Mouse (Mus musculus): ENCODE results near the gene Hist1h3h. TPM values are rescaled to one million over a fixed set of nuclear protein-coding genes. Genes with fewer than 3 reads are reported as not detected.
"Not testable (repeated sequence)": the region's sequence is repeated elsewhere in the genome, so short reads cannot be mapped to it uniquely, and the experiment has no call there.

The Hist1h3h gene
- total RNA-seq, 2 experiments from 2014 or later = 508 to 651 TPM

DNA sequence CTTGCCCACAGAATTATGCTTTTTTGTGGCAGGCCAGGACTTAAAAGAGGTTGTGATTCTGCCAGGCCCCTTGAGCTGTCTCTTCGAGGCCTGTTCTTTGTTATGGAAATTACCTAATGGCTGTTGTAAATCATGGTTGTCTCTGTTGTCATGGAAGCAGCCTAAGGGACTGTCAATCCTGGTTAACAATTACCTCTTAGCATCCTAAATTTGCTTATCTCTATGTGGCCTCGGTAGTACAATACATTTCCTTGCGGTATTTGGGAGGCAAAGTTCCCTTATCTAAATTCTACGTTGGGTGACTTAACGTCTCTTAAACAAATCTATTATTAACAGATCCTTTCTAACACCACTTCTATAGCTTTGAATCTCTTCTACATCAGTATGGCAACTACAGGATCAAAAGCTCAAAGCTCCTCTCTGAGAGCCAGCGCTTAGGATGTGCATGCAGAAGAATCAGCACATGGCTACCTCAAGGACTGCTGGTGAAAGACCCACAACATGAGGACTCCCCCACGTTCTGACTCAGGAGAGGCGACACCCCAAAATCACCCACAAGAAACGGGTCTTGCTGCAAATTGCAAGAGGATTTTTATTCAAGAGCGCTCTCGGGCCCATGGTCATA lies 10.6 kb downstream of the Hist1h3h start:
- no peak for DNase-seq (ENCODE audit: low spot score in 2 of 2)

DNA sequence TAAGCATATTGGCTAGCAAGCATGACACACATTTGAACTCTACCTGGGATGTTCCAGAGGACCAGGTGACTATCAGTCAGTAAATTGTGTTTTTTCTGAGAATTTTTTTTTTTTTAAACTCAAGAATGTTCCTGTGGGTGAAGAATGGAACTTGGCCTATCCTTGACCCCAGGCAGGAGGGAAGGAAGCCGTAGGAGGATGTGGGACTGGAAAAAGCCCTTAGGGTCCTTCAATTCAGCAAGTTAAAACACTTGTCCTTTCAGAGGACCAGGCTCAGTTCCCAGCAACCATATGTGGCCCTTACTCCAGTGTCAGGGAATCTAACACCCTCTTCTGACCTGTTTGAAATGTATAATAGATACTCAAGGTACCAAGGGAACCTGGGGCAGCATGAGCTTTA lies 12.1 kb downstream of the Hist1h3h start:
- no peak for DNase-seq (ENCODE audit: low spot score in 2 of 2)

DNA sequence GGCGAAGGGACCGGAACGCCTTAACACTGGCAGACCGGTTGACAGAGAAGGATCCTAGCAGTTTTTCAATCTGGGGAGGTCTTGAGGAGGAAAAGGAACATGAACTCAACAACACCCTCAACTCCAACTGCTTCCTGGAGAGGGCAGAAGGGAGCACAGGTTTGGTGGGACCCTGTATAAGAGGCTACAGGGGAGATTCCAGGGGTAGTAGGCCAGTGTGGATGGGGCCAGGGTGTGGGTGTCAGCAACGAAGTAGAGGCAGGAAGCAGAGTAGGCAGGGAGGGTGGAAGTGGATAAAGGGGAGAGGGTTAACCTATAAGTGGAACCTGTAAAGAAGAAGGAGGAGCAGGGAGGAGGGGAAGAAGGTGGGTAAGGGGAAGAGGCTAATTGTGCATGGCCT lies 16.0 kb downstream of the Hist1h3h start:
- no peak for DNase-seq (ENCODE audit: low spot score in 2 of 2)

DNA sequence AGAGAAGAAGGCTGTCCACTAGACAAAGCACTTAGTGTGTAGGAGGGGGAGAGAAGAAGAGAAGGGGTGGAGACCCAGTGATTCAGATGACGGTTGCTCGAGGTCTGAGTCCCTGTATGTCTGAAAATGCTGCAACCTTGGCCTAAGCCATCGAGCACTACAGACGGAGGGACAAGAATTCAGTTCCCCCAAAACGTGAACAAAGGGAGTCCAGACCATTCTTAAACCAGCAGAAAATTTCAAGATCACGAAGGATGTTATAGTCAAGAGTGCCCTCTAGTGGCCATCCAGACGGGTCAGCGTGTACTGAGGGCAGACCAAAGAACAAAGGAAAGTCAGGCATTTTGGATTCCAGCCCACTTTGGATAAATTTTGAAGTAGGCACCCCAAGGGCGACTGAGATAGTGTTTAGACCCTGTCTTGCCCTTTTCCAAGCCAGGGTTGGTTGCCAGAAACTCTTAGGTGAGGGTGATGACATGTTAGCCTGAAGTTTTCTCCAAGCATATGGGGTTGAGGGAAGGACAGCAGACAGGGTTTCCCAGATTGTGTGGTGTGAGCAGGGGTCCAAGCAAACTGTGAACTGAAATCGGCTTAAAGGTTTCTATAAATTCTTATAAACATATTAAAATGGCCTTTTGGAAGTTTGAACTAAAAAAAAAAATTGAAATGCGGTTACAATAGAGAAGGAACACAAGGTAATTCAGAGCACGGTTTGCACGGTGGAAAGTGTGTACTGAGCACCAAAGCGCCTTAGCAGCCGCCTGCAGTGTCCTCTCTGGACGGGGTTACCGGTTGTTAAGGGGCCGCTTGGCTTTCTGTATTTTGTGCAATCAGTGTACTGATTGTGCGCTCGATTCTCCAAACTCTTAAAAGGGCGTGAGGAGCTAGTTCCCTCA lies 16.8 kb downstream of the Hist1h3h start:
- DNase-seq (ENCODE audit: low spot score in 2 of 2) = peak; percentile 59 to 77

DNA sequence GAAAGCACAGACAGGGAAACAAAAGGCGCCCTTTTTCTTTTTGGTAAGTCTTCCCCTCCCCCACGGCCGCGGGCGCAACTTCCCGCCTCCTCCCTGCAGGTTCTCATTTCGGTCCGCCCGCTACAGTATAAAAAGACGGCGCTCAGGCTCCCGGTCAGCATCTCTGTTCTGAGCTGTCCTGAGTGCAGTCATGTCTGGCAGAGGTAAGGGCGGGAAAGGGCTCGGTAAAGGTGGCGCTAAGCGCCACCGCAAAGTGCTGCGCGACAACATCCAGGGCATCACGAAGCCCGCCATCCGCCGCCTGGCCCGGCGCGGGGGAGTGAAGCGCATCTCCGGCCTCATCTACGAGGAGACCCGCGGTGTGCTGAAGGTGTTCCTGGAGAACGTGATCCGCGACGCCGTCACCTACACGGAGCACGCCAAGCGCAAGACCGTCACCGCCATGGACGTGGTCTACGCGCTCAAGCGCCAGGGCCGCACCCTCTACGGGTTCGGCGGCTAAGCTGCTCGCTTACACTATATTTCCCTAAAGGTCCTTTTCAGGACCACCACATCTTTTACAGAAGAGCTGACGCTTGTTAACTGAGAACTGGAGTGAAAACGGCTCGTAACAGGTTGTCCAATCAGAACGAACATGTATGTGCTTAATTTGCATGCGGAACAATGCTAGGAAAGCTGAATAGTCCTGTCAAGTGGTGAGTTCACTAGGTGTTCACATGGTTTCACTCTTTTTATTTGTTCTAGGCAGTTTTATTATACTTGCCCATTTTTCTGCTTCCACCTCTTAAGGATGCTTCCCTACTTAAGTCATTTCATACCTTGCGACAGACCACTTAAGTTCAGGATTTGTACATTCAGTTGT lies 17.7 kb downstream of the Hist1h3h start, which contains the start of gene Hist1h4j:
Gene Hist1h4j (plus strand): TSS at position 159 of the 862 bp plus-strand sequence.
- DNase-seq (ENCODE audit: low spot score in 2 of 2) = peak; percentile 31 to 71

DNA sequence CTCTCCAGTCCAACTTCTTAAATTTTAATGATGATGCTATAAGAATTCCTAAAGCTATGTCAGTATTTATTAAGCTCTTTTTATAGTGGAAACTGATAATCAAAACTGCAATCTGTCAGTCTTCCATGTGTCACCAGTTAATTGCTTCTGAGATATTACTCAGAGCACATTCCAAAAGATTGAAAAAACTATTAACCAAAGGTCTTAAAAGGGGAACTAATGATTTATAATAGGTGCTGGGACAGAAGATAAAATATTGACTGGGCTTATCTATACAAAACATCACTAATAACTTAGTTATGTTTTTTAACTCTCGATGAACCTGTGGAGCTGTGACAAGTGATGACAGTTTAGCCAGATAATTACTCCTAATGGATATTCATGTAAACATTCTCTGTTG lies 27.5 kb downstream of the Hist1h3h start:
- no peak for DNase-seq (ENCODE audit: low spot score in 2 of 2)

DNA sequence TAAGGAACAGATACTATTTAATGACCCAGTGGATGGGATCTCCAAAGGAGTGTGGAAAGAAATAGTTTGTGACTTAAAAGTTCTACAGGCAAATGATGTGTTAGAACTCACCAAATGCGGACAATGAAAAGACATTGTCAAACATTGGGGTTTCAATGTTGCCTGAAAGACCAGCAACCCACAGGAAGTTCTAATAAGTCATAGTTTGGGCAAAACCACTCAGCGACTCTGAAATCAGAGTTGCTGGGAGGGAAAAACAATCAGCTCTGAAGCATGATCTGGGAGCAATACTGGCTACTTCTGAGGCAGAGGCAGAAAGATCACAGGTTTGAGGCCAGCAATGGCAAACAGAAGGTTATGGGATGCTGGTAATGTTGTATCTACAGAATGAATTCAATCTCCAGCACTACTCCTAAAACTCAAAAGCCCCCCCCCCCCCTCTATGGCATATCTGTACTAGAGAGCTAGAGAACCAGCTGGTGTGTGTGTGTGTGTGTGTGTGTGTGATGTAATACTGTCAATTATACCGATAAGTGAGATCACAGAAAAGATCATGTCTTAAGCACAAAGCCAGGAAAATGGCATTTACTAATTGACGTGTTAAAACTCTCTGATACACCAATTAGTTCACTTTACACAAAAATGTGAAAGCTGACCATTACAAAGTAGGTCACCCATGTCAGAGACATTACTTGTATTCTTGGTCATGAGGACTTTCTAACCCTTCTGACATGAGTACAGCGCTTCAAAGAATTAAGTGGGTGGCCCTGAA lies 32.1 kb downstream of the Hist1h3h start:
- DNase-seq (ENCODE audit: low spot score in 2 of 2) = no peak

DNA sequence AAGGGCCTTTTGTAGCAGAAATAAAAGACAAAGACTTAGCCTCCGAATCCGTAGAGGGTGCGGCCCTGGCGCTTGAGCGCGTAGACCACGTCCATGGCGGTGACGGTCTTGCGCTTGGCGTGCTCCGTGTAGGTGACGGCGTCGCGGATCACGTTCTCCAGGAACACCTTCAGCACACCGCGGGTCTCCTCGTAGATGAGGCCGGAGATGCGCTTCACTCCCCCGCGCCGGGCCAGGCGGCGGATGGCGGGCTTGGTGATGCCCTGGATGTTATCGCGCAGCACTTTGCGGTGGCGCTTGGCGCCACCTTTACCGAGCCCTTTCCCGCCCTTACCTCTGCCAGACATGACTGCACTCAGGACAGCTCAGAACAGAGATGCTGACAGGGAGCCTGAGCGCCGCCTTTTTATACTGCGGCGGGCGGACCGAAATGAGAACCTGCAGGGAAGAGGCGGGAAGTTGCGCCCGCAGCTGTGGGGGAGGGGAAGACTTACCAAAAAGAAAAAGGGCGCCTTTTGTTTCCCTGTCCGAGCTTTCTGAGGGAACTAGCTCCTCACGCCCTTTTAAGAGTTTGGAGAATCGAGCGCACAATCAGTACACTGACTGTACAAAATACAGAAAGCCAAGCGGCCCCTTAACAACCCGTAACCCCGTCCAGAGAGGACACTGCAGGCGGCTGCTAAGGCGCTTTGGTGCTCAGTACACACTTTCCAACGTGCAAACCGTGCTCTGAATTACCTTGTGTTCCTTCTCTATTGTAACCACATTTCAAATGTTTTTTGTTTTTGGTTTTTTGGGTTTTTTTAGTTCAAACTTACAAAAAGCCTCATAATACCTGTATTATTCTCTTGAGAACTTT lies 32.9 kb downstream of the Hist1h3h start, which contains the start of gene Hist1h4k:
Gene Hist1h4k (minus strand): TSS at position 347 of the 859 bp plus-strand sequence.
- peak; percentile 79 to 91 for DNase-seq (ENCODE audit: low spot score in 2 of 2)

DNA sequence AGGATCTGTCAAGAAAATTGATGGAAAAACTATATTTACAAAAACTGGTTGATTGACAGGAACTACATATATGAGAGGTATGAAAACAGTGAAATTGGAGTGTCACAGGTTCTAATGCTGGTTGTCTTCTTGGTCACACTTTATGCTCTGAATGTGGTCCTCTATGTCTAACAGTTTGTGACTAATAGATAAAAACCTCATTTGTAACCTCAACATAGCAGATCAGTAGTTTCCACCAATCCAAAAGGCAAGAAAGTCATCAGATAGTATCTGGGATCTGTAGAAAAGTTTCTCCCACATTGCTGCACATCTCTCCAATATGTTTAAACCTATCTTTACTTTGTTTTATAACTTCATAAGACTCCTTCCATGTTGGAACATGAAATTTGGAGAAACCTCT lies 34.0 kb downstream of the Hist1h3h start:
- no peak for DNase-seq (ENCODE audit: low spot score in 2 of 2)

DNA sequence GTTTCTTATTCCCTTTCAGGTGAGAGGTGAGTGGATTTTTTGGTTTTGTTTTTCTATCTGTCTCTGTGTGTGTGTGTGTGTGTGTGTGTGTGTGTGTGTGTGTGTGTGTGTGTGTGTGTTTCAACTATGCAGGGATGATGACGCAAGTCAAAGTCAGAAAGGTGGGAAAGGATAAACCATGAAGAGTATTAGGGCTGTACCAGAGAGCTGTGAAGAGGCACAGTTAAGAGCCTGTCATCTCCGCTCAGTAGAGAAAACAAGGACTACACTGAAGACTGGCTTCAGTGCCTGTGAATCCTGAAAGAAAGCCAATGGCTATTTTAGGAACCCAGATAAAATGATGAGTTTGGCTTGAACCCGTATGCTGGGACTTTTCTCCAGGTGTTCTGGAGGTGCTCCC lies 34.4 kb downstream of the Hist1h3h start:
- DNase-seq (ENCODE audit: low spot score in 2 of 2) = no peak

DNA sequence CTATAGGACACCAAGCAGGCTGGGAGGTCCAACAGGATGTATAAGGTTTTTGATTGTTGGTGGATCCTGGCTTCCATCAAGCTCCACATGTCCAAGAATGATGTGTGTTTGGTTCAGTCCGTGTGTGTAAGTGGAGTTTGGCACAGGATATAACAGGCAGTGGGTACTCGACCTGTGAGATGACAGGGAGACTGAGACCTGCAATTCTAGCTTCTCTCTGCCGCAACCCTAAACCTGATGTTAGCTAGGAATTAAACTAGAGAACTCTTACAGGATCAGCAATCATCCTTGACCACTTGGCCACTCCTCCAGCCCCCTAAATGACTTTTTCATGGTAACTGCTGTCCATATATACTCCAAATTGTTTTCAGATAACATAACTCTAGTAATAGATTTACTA lies 34.9 kb downstream of the Hist1h3h start:
- no peak for DNase-seq (ENCODE audit: low spot score in 2 of 2)

DNA sequence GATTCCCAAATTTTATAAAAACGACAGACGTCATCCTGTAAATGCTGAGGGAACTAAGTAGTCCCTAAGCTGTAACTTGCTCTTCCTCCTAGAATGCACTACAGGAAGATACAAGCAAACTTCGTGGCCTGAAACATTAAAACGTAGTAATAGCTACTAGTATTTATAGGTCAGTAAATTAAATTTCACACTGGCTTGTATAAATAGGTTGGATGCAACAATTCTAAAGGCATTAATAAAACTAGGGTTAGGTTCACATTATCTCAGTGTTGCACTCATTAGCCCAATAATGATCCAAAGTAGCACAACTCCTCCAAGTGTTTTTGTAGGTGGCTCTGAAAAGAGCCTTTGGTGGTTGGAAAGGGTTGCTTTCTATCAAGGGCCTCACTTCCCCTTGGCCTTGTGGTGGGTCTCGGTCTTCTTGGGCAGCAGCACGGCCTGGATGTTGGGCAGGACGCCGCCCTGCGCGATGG lies 35.6 kb downstream of the Hist1h3h start:
- DNase-seq (ENCODE audit: low spot score in 2 of 2) = no peak

DNA sequence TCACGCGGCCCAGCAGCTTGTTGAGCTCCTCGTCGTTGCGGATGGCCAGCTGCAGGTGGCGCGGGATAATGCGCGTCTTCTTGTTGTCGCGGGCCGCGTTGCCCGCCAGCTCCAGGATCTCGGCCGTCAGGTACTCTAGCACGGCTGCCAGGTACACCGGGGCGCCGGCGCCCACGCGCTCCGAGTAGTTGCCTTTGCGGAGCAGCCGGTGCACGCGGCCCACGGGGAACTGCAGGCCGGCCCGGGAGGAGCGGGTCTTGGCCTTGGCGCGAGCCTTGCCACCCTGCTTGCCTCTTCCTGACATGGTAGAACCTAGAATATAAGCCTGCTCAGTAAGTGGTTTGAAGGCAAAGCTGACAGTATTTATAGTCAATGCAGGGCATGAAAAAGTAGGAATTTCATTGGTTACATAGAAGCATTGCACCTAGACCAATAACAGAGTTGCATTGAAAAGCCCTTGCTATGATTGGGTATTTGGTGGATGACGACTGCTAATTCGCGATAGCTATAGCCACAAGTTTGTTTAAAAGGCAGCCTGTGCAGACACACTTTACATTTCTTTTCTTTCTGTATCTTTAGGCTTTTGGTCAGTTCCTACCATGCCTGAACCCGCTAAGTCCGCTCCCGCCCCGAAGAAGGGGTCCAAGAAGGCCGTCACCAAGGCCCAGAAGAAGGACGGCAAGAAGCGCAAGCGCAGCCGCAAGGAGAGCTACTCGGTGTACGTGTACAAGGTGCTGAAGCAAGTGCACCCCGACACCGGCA lies 36.2 kb downstream of the Hist1h3h start, which contains the start of the genes Hist1h2ak and Hist1h2bn:
Gene Hist1h2ak (minus strand): TSS at position 304 of the 762 bp plus-strand sequence.
Gene Hist1h2bn (plus strand): TSS at position 600 of the 762 bp plus-strand sequence.
- DNase-seq (ENCODE audit: low spot score in 2 of 2) = peak in 1 of 2 experiments; percentile 46

DNA sequence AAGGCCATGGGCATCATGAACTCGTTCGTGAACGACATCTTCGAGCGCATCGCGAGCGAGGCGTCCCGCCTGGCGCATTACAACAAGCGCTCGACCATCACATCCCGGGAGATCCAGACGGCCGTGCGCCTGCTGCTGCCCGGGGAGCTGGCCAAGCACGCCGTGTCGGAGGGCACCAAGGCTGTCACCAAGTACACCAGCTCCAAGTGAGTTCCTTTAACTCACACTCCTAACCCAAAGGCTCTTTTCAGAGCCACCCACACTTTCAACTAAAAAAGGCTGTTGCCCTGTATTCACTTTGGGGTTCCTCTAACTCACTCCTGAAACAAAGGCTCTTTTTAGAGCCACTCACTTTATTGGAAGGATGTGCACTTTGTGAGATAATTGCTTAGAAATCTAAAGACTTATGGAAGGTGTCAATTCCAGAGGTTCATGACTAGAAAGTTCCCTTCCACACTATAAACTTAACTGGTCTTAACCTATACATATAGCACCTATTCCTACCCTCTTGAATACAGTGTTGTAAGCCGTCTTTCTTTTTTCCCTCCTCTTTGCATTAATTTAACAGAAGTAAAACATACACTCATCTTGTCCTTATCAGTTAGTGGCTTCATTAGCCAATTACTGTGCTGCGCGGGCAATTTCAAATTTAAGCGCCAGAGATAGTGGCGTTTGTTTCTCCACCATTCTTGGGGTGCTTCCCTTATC lies 37.0 kb downstream of the Hist1h3h start:
- DNase-seq (ENCODE audit: low spot score in 2 of 2) = not testable (repeated sequence)

DNA sequence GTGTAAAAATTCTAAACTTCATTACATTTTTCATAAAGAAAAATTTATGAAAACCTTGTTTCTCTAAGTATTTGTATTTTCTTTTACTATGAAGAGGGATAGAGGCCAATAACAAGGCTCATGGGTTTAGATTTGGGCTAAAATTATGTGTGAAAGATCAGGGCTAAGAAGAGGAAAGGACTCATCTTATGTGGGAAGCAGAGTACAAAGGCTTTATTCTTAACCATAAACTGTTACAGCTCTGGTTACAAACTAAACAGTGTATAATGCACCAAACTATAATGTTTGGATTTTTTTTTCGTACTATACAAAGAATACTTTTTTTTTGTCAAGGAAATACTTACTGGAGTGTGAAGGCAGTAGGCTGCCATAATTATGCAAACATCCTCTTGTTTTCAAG lies 38.2 kb downstream of the Hist1h3h start:
- DNase-seq (ENCODE audit: low spot score in 2 of 2) = no peak

Measured in gastrocnemius, postnatal 4 days (tissue).